ENCODE assay signal across 8 mouse cellular contexts in genomic region chr1:161400126-161400525, GRCm38 (mm10). TPM values are rescaled to one million over a fixed set of nuclear protein-coding genes. Genes with fewer than 3 reads are reported as not detected.
DNase-seq lines count a peak whose midpoint lies in the region; ATAC-seq and TF ChIP-seq lines count a peak whose summit lies in the region.

No protein-coding gene starts in this region.

- peak; percentile 83 to 84 for DNase-seq in B cell, adult 2 months
- peak; percentile 64 for DNase-seq in ES-CJ7 (ENCODE audit: low read depth, low spot score)
- peak; percentile 85 to 90 for DNase-seq in cerebellum, postnatal 10 days
- peak; percentile 53 to 60 for DNase-seq in gastrocnemius, postnatal 36 days
- peak; percentile 81 for DNase-seq in layer of hippocampus, adult 11-12 months (ENCODE audit: low spot score)
- DNase-seq in lung, postnatal 0 days (ENCODE audit: low spot score) = peak; percentile 83
- DNase-seq in right cerebral cortex, postnatal 25 days = peak; percentile 55

- WGBS in lung, postnatal 0 days = 19% methylated on average over 6 of the region's 6 CpGs

- peak; percentile 91 for TF ChIP-seq CTCF in lung, postnatal 0 days (IDR thresholded peaks at IDR 0.05)

- H3K36me3 ChIP-seq in lung, postnatal 0 days (ENCODE audit: insufficient read depth, low read length) = no peaks in the 10 kb centered on the region

- no peak overlapping the region for H3K27ac ChIP-seq in lung, postnatal 0 days (ENCODE audit: low read length)

- H3K9ac ChIP-seq in lung, postnatal 0 days (replicated peaks; ENCODE audit: low read depth) = no peak overlapping the region

- ATAC-seq in lung, postnatal 0 days = no peak
- ATAC-seq in inflammation-experienced regulatory T-cells, adult 6 months = no peak

- H3K4me1 ChIP-seq in lung, postnatal 0 days (ENCODE audit: insufficient read depth, low read depth, low read length) = no peaks in the 10 kb centered on the region

- no peaks in the 10 kb centered on the region for H3K9me3 ChIP-seq in lung, postnatal 0 days (ENCODE audit: low read length)

- no peak for TF ChIP-seq EP300 in lung, postnatal 0 days (IDR thresholded peaks at IDR 0.05)

- H3K4me2 ChIP-seq in lung, postnatal 0 days (replicated peaks; ENCODE audit: low read depth, low read length) = no peak overlapping the region

- no peaks in the 10 kb centered on the region for H3K27me3 ChIP-seq in lung, postnatal 0 days (replicated peaks; ENCODE audit: insufficient read depth, low read length)

- H3K4me3 ChIP-seq in lung, postnatal 0 days (ENCODE audit: low read depth, low read length) = no peak overlapping the region

- intact Hi-C loops in gastrocnemius, postnatal 36 days (cut with DNase I) = loop anchor here (1.0 to 5.0 kb wide), 2 partner anchors 197 to 287 kb away; no protein-coding TSS in a partner anchor

RNA-seq across cellular contexts. Expression of gene Tnfsf4, which starts 4.9 kb away (rescaled TPM):
- not detected for total RNA-seq in gastrocnemius, postnatal 36 days (2021)
- polyA plus RNA-seq in lung, postnatal 0 days (2015; fragmentation: Nextera tagmentation; extraction: Ambion mirVana) = not detected in 2 replicates
- polyA plus RNA-seq in inflammation-experienced regulatory T-cells, adult 6 months (2017; shearing (Covaris generic)) = 1 to 10 TPM in 2 of 3 experiments, under 1 TPM in 1; 0.85 to 7.8 (median 1.0) TPM
